Mouse (Mus musculus) liver, postnatal 0 days (tissue): ENCODE data around the gene Abcc12. TPM values are rescaled to one million over a fixed set of nuclear protein-coding genes. Genes with fewer than 3 reads are reported as not detected.
A peak's percentile ranks its signal among the peaks of the same experiment; 100 is the strongest.

Source experiments
- ATAC-seq: fragments of 200-750 bp; cut with Nextera tagmentation; 2 replicates; pipeline ENCODE4 v1.8.0; 2017; ENCODE audit warnings: mild to moderate bottlenecking, moderate library complexity
- DNase-seq: peaks from one replicate; pipeline ENCODE4 v3.0.0-alpha.2; 2016
- H3K27ac ChIP-seq: fragments of 300-500 bp; sonication (generic); 2 replicates; pipeline ENCODE4 v1.5.1; 2014; ENCODE audit warnings: antibody characterized with exemption, moderate library complexity, mild to moderate bottlenecking, low read depth
- H3K27me3 ChIP-seq: fragments of 300-500 bp; sonication (generic); 2 replicates; pipeline ENCODE4 v1.6.1; 2014; ENCODE audit warnings: low read length, control low read depth, mixed read lengths; ENCODE audit not compliant: insufficient read depth
- H3K36me3 ChIP-seq: fragments of 300-500 bp; sonication (generic); replicated peaks from 2 replicates; pipeline ENCODE4 v1.6.1; 2014; ENCODE audit warnings: mild to moderate bottlenecking, control low read depth, low read length, moderate library complexity, mixed read lengths; ENCODE audit not compliant: insufficient read depth
- H3K4me1 ChIP-seq: fragments of 300-500 bp; sonication (generic); 2 replicates; pipeline ENCODE4 v1.6.1; 2014; ENCODE audit warnings: antibody characterized with exemption, mild to moderate bottlenecking, control low read depth; ENCODE audit not compliant: insufficient read depth
- H3K4me2 ChIP-seq: fragments of 300-500 bp; sonication (generic); 2 replicates; pipeline ENCODE4 v1.6.1; 2014; ENCODE audit warnings: low read depth, mild to moderate bottlenecking, low read length, moderate library complexity, mixed read lengths
- H3K4me3 ChIP-seq: fragments of 300-500 bp; sonication (generic); 2 replicates; pipeline ENCODE4 v1.5.1; 2014; ENCODE audit warnings: low read depth, low read length
- H3K9ac ChIP-seq: fragments of 300-500 bp; sonication (generic); replicated peaks from 2 replicates; pipeline ENCODE4 v1.6.1; 2014; ENCODE audit warnings: mild to moderate bottlenecking, moderate library complexity
- H3K9me3 ChIP-seq: fragments of 300-500 bp; sonication (generic); 2 replicates; pipeline ENCODE4 v1.6.1; 2016; ENCODE audit warnings: mild to moderate bottlenecking, control low read depth, low read length, mixed read lengths
- CTCF ChIP-seq: sonication (generic); IDR thresholded peaks from 2 replicates; pipeline ENCODE4 v1.5.1; 2016; ENCODE audit warnings: antibody characterized with exemption, low read depth
- EP300 ChIP-seq: IDR thresholded peaks from 2 replicates; pipeline ENCODE4 v1.6.1; 2016; ENCODE audit warnings: antibody characterized with exemption, low read depth, mild to moderate bottlenecking
- WGBS: fragments of 180-500 bp; shearing (Covaris S2); extraction: QIAGEN DNeasy Blood & Tissue Kit; methylation state at CpG from one replicate; pipeline ENCODE4 v1.1.7; 2014; ENCODE audit not compliant: insufficient replicate concordance; 5-methylcytosine and 5-hydroxymethylcytosine counted together
- polyA plus RNA-seq: library from polyadenylated mRNA; unstranded; fragments of >200 nt; fragmentation: Nextera tagmentation; extraction: Ambion mirVana; gene quantifications from 2 replicates; pipeline ENCODE4 v1.2.1, GENCODE M21; 2015

The Abcc12 gene
- polyA plus RNA-seq, 1 experiment from 2014 or later = not detected

DNA sequence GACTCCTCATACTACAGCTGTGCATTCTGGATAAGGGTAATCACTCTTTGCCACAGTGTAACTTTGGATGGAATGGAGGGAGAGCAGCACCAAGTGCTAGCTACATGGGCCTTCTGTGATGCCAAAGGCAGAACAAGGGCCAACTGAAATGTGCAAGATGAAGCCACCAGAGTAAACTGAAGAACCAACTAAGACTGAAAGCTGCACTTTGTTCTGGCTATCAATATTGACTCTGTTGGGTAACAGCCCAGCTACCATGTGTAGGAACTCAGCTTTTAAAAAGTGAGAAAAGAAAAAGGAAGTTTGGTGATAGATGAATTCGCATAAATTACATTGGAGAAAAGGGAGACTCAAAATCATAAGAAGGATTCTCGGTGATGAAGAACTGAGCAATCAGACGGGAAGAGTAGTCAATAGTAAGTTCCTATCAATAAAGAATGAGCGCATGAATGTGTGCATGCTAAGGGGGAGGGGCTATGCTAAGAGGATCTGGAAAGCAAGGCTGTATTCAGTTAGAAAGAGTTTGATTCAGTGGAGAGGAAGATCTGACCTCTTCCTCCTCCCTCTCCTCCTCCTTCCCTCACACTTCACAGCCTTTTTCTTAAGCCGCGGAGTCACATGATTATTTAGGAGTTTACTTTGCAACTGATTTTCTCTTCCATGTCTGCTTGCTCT lies 34.7 kb upstream of the Abcc12 start:
- 79% methylated on average over 6 of the region's 6 CpGs for WGBS
- Histone ChIP-seq H3K27ac (peak overlapping the region; percentile 74), H3K4me1 (peaks cover 17% of the 10 kb centered on the region), H3K4me3 (no peak overlapping the region), H3K27me3 (no peaks in the 10 kb centered on the region), H3K9me3 (0 out of 2 replicates have a peak, but pooled peaks cover under 1% of the 10 kb centered on the region), H3K9ac (no peak overlapping the region; the same call in 1 of the 2 replicates), H3K36me3 (no peaks in the 10 kb centered on the region), H3K4me2 (peak overlapping the region; percentile 29; the same call in 1 of the 2 replicates)
- DNase-seq (no peak), ATAC-seq (peak; percentile 86)
- TF ChIP-seq EP300 = no peak; the same call in 1 of the 2 replicates
- TF ChIP-seq CTCF = no peak

DNA sequence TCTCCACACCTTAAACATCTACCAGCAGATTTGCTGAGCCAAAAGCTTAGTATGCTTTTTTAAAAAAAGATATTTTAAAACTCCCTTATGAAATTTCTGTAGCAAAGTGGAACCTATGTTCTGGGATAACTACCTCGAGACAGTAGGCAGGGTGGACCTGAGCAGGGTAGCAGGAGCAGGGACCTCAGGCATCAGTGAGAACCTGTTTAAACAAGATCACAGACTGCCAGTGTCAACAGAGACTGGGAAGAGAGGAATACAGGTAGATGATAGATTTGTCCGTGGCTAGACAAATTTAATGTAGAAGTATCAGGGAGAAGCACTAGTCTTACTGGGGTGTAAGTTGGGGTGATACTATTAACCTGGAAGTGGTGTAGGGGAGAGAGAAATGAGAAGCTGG lies 33.3 kb upstream of the Abcc12 start:
- H3K27ac ChIP-seq = no peak overlapping the region
- ATAC-seq = no peak
- 57% methylated on average over 2 of the region's 2 CpGs for WGBS

GRCm38 (mm10) chr8:86604676-86605075 lies 24.2 kb upstream of the Abcc12 start:
- no peaks in the 10 kb centered on the region for H3K27me3 ChIP-seq
- peaks cover 2% of the 10 kb centered on the region; the same call in 1 of the 2 replicates for H3K4me1 ChIP-seq
- H3K9me3 ChIP-seq = no peaks in the 10 kb centered on the region
- no peak for TF ChIP-seq CTCF
- no peak for TF ChIP-seq EP300
- no peak overlapping the region for H3K4me2 ChIP-seq
- ATAC-seq (no peak), DNase-seq (no peak)
- H3K27ac ChIP-seq = no peak overlapping the region
- H3K36me3 ChIP-seq = no peaks in the 10 kb centered on the region
- H3K9ac ChIP-seq = no peak overlapping the region
- no peak overlapping the region for H3K4me3 ChIP-seq
- 48% methylated on average over 3 of the region's 3 CpGs for WGBS

More for the DNA sequence above, 33.3 kb upstream of the Abcc12 start:
- peaks cover 17% of the 10 kb centered on the region for H3K4me1 ChIP-seq
- H3K4me3 ChIP-seq = no peak overlapping the region
- no peaks in the 10 kb centered on the region for H3K27me3 ChIP-seq
- H3K4me2 ChIP-seq = no peak overlapping the region
- no peak overlapping the region for H3K9ac ChIP-seq
- 0 out of 2 replicates have a peak, but pooled peaks cover 3% of the 10 kb centered on the region for H3K9me3 ChIP-seq
- TF ChIP-seq EP300 (no peak), CTCF (no peak)
- no peaks in the 10 kb centered on the region for H3K36me3 ChIP-seq
- no peak for DNase-seq

GRCm38 (mm10) chr8:86603174-86603573 lies 22.7 kb upstream of the Abcc12 start:
- ATAC-seq (no peak), DNase-seq (no peak)
- no peak overlapping the region for H3K9ac ChIP-seq
- no peaks in the 10 kb centered on the region for H3K27me3 ChIP-seq
- no peak overlapping the region for H3K4me3 ChIP-seq
- H3K4me1 ChIP-seq = peaks cover 11% of the 10 kb centered on the region
- no peak overlapping the region for H3K27ac ChIP-seq
- WGBS = 51% methylated on average over 2 of the region's 2 CpGs
- no peaks in the 10 kb centered on the region for H3K9me3 ChIP-seq
- H3K4me2 ChIP-seq = no peak overlapping the region
- TF ChIP-seq EP300 (no peak), CTCF (no peak)
- H3K36me3 ChIP-seq = no peaks in the 10 kb centered on the region

DNA sequence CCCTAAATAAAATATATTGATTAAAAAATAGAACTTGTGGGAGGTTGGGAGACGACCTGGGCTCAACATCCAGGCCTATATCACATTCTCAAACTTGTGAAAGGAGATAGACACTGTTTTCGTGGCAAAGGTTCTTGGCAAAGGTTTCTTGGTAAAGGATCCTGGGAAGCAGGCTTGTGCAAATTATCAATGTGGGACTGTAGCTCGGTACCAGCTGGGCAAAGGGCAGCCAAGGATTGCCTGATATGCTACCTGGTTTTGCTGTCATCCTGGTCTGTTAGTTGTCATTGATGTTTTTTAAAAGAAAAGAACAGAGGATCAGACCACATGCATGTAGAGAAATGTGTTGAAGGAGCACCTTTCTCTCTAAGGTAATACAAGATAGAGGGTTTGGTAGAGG lies 19.8 kb upstream of the Abcc12 start:
- no peaks in the 10 kb centered on the region for H3K36me3 ChIP-seq
- peaks cover 13% of the 10 kb centered on the region for H3K4me1 ChIP-seq
- no peak overlapping the region for H3K4me2 ChIP-seq
- H3K9ac ChIP-seq = no peak overlapping the region
- no peaks in the 10 kb centered on the region for H3K9me3 ChIP-seq
- TF ChIP-seq EP300 (no peak), CTCF (no peak)
- 60% methylated on average over 3 of the region's 3 CpGs for WGBS
- ATAC-seq (no peak), DNase-seq (no peak)
- no peaks in the 10 kb centered on the region for H3K27me3 ChIP-seq
- H3K4me3 ChIP-seq = no peak overlapping the region
- no peak overlapping the region for H3K27ac ChIP-seq

- ATAC-seq (no peak), DNase-seq (no peak)
- TF ChIP-seq EP300 = no peak
- TF ChIP-seq CTCF = no peak
- H3K27ac ChIP-seq = no peak overlapping the region
- WGBS = 69% methylated on average over 6 of the region's 6 CpGs
- H3K27me3 ChIP-seq = no peaks in the 10 kb centered on the region
- no peak overlapping the region for H3K4me2 ChIP-seq
- H3K9ac ChIP-seq = no peak overlapping the region
- no peaks in the 10 kb centered on the region for H3K36me3 ChIP-seq
- no peaks in the 10 kb centered on the region for H3K9me3 ChIP-seq
- H3K4me3 ChIP-seq = no peak overlapping the region
- peaks cover 13% of the 10 kb centered on the region for H3K4me1 ChIP-seq
Measured at GRCm38 (mm10) chr8:86599299-86599698, 18.8 kb upstream of the Abcc12 start.
